Mouse (Mus musculus): ENCODE measurements around the gene Lck.

The Lck gene

DNA sequence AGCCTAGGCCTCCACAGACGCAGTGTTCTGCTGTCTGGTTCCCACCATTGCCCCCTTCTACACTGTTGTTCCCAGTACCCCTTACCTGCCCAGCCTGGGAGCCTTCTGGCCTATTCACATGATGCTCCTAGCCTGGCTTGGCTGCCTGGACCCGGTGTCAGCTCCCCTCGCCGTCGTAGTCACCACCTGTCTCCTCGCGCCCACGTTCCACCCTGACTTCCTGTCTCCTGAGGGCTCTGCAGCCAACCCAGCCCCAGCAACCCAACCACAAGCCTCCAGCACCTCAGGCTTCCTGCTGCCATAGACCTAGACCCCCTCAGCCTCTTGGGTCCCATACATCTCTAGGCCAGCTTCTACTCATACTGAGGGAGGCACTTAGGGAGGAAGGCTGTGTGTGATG is at the start of gene Lck:
Lck (minus strand) TSS at position 212 of the 400 bp plus-strand sequence.
- no peak for DNase-seq

DNA sequence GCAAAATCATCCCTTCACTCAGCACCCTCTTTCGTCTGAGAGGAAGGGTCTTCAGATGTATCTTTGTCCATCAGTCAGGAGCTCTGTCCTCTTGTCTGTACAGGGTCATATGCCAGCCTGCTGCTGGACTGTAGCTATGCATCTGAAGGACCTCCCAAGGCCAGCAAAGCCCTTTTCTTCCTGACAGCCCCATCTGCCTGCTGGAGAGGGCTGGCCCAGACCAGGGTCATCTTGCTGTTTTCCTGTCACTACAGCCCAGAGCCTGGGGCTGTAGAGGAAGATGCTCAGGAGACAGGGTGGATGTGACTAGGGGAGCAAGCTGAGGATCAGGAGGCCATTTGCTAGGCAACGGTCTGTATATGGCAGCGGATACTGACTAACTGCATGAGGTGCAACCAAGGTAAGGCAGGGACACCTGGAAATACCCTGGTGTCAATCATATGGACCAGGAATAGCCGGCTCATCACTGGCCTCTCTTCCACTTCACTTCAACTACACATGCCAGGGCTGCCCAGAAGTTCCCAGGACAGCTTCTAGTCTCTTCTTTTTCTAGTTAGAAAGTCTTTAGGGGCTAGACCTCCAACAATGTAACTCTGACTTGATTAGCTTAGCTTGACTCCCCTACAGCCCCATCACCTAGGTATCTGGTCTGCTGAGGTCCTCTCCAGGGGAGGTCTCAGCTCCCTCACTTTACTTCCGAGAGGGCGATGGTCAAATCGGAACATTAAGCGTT is 49.5 kb upstream of the Lck start:
- DNase-seq: no peak

DNA sequence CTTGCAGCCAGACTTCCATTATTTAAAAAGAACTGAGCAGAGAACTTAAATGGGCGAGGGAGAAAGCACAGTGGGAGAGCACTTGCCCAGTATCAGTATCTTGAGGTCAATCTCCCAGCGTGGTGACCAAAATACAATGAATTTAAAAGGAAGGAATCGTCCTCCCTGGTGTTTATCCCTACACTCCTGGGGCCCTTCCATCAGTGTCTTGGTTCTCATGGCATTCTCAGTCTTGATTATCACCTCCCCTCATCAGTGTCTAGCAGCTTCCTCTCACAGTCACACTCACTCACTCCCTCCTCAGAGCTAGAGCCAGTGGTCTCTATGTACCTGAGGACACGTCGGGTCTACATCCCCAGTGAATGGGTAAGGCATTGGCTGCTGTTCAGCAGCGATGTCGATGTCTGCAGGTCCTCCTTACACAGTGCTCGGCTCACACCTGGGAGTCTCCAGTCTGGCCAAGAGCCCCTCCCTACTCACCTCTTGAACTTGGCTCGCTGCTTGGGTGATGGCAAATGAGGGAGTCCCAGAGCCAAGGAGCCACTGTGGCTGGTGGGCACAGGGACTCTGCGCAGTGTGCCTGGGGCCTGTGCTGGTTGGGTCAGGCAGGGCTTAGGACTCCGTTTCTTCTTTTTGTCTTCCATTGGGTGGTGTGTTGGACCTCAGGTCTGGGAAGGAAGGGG is 48.8 kb upstream of the Lck start:
- no peak for DNase-seq

DNA sequence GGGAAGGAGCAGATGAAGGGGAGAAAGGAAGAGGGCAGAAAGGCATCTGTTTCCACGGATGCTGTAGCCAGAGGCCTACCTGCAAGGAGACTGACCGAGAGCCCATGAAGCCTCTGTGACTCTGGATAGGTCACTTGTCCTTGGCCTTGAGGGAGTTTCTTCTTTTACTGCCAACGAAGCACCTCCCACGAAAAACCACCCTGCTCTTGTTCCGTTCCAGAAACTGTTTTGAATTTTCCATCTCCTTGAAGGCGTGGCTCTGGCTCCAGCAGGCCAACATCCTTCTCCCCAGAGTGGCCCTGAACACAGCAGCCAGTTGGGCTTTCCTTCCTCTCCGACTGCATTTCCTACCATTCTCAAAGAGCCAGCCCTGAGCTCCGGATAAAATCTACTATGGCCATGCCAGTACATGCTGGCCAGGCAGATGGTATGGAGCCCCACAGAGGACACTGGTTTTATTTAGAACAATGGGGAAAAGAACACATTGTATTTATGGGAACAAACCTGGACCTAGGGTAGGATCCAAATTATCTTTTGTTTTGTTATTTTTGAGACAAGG is 47.9 kb upstream of the Lck start:
- DNase-seq: no peak

DNA sequence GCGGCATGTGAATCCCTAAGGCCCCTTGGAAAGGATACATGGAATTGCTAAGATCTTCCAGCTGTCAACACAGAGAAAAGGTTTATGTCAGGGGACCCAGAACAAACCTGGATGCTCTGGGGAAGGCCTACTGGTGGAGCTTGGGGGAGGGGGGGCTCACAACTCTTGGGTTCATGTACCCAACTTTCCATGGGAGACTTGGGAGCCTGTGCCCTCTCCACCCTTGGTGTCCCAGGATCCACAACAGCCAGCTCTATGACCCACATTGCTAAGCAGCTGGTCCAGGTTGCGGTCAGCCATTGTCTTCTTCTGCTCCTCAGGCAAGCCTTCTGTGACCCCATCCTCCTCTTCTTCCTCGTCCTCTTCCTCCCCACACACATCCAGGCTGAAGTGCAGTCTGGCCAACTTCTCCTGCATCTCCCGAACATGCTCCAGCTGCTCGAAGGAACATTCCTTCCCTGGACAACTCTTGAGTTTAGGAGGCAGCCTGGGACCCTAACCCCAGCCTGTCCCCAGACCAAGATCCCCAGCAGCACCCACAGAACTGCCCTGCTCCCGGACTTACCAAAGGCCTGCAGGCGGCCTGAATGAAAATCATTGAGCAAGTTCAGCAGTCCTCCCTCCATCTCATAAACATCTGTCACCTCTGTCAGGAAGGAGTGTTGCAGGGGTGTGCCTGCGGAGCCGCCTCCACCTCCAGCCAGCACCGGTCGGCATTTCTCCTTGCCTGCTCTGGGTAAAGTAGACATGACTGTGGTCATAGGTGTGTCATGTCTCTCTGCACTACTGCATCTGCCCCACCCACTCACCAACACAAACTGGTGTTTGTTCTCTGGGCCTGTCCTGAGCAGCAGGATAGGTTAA is 47.2 kb upstream of the Lck start:
- DNase-seq: no peak

DNA sequence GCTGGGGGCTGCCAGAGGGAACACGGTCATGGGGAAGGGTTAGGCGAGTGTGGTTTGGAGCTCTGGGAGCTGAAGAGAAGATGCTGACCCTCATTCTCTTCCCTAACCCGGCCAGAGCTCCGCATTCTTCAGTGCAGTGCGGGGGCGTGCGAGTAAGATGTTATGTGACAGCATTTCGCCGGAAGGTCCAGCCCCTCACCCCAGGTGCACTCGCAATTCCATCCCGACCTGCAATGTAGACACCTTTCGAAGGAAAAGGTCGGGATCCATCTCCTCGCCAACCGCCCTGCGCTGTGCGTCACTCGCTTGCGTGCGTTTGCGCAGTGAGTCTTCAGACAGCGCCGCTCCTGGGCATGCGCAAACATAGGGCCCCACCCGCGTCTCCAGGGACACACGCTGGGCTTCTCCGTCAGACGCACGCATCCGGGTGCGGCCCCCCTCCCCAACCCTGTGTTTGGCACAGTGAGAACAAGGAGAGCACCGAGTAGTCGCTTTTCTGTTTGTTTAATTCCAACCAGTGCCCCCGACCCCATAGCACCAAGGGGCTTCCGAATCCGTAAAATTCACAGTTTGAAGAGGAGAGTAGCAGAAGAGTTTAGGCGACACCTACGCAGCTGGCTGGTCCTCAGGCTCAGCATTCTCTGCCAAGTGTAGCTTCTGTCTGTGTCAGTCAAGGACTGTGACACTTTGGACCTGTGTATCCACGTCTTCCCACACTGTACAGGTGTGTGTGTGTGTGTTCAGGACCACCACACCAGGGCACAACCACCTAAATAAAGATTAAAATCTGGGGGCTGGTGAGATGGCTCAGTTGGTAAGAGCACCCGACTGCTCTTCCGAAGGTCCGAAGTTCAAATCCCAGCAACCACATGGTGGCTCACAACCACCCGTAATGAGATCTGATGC is 45.6 kb upstream of the Lck start, which contains the start of gene Iqcc:
Iqcc (minus strand) TSS at position 314 of the 906 bp plus-strand sequence.
- DNase-seq: peak; percentile 96

DNA sequence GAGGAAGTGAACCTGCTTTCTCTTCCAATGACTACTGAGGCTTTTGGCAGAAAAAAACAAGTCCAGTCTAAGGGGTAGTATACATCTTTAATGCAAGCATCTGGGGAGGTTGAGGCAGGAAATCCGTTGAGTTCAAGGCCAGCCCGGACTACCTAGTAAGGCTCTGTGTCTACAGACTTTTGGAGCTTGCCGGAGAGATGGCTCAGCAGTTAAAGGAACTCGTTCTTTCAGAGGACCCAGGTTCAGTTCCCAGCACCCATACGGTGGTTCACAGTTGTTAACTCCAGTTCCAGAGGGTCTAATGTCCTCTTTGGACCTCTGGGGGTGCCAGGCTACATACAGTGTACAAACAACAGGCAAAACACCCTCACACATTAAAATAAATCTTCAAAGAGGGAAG is 44.6 kb upstream of the Lck start:
- no peak for DNase-seq

DNA sequence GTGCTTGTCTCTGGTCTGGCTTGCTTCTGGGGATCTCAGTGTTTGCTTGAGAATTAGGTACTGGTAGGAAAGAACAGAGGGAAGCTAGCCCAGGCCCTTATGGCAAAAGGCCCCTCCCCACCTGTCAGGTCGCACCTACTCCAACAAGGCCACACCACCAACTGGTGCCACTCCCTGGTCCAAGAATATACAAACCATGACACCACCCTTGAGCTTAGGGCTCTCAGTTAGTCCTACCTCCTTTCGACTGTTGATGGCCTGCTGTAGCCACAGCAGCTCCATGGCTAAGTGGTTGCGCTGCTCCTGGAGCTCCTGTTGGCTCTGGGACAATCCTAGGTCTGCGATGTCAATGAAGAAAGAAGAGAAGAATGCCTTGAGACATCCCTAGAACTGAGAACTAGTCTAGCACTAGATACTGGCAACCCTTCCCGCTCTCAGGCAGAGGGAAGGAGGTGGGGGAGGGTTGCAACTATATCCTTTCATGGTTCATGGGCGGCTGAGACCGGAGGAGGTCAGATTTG is 43.7 kb upstream of the Lck start:
- DNase-seq: no peak

DNA sequence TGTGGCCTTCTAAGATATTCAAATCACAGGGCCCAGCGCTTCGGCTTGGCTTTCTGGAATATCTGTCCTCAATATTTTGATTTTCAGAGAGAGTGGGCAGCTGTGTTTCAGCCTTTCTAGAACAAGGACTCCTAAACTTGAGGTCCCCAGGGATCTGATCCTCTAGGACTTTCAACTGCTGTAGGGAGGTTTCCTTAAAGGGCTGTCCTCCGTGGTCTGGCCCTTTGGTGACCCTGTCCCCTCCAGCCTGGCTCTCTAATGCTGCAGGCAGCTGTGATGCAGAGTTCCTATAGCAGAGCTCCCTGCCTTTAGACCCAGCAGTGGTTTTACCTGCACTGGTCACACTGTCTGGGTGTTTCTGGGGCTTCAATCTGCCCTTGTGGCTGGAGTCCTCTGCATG is 43.2 kb upstream of the Lck start:
- no peak for DNase-seq

DNA sequence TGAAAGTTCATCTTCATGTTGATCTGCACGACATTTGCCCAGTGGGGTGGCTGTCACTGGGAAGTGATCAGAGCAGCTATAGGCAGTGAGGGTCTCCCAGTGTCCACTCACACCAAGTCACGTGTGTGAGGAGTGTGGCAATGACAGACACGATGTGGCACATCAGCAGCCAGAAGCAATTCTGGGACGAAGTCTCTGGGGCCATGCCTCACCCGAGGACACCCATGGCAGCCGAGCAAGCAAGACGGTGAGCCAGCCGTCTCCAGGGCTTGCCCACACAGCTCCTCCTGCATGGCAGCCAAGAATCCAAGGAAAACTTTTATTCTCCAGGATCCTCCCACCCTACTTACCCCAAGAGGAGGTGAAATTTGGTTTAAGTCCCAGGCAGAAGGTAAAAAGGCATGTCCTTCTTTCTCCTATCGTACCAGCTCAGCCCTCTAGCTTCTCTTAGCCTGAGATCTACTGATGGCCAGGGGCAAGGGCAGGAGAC is 42.4 kb upstream of the Lck start:
- no peak for DNase-seq

DNA sequence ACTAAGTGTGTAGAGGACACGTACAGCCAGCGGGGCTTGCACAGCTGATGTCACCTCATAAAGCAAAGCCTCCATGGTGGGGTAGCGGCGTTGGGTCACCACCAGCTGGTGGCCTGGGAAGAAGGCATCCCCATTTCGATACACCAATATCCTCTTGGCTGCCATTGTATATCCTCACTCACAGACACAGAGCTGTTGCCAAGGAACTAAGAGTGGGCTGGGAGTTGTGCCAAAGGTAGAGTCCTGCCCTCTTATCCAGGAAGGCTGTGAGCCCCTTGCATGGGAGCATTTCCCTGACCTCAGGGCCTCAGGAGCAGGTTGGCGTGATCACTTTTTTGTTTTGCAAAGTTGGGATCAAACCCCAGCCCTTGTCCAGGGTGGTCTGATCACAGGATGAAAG is 40.7 kb upstream of the Lck start, which contains the start of gene Dcdc2b:
Dcdc2b (minus strand) TSS at position 165 of the 400 bp plus-strand sequence.
- DNase-seq: no peak

DNA sequence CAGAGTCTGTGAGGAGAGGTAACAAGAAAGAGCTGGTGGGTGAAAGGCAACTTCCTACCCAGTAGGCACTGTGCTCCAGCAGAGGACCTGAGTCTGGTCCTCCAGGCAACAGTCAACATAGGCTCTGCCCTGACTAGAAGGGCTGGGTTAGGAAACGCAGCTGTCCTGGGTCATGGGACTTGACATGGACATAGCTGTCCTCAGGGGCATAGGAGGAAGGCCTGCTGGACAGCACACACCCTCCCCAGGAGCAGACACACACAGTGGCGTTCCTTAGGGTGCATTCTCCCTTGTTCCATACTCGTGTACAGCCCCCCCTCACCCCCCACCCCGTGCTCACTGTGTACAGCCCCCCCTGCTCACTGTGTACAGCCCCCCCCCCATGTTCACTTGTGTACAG is 37.0 kb upstream of the Lck start:
- no peak for DNase-seq

DNA sequence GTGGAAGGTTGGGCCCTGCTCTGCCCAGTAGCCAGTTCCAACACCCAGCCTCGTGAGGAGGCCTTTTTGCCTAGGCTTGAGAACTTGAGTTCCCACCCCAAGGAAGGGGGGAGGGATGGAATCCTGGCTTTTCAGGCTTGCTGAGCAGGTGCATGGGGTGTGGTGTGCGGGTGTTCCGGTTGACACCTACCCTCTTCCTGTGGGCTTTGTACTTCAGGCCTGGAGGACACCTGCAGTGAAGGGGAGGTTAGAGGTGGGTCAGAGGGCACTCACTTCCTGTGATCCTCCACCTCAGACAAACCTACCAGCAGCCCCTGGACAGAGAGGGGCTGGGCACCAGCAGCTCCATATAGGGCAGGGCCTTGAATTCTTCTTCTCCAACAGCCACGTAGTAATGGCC is 36.6 kb upstream of the Lck start:
- DNase-seq: no peak

DNA sequence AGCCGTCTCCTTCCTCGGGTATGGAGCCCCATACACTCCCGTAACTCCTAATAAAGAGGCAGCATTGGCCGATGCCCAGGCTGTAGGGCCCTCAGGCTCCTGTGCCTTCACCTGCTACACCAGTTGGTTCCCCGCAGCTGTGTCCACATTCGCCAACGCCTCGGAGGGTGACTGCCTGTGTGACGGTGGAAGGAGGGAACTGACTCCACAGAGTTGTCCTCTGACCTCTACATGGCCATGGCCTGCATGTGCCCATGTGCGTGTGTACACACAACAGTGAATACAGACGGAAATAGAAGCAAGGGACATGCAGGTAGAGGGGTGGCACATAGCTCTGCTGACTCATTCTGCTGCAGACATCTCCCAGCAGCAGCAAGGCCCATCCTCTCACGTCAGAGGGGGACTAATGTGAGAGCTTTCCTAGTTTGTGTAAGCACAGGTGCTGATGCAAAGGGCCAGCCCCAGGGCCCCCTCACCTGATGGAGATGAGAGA is 35.7 kb upstream of the Lck start:
- no peak for DNase-seq

DNA sequence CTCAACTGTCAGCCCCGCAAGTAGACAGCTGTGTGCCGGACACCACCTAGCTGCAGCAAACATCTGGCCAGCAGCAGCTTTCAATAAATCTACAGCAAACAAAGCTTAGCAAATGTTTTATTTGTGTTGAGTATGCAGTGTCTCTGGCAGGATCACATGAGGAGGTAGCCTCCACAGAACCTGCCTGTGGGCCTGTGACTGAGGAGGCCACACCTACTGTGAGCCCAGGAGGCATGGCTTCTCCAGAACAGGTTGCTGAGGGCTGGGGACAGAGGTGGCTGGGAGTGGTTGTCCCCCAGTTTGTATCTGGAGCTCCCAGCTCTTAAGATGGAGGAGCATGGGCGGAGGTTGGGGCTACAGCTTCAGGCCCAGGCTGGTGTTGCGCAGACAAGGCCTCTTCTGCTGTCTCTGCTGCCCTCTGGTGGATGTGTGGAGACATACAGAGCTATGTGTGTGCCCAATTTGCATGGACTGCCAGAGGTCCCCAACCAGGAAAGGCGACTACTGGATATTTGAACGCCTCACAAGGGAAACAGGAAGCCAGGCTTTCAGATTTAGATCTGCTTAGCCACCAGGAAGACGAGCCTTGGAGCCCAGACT is 35.1 kb upstream of the Lck start:
- DNase-seq: peak; percentile 90

DNA sequence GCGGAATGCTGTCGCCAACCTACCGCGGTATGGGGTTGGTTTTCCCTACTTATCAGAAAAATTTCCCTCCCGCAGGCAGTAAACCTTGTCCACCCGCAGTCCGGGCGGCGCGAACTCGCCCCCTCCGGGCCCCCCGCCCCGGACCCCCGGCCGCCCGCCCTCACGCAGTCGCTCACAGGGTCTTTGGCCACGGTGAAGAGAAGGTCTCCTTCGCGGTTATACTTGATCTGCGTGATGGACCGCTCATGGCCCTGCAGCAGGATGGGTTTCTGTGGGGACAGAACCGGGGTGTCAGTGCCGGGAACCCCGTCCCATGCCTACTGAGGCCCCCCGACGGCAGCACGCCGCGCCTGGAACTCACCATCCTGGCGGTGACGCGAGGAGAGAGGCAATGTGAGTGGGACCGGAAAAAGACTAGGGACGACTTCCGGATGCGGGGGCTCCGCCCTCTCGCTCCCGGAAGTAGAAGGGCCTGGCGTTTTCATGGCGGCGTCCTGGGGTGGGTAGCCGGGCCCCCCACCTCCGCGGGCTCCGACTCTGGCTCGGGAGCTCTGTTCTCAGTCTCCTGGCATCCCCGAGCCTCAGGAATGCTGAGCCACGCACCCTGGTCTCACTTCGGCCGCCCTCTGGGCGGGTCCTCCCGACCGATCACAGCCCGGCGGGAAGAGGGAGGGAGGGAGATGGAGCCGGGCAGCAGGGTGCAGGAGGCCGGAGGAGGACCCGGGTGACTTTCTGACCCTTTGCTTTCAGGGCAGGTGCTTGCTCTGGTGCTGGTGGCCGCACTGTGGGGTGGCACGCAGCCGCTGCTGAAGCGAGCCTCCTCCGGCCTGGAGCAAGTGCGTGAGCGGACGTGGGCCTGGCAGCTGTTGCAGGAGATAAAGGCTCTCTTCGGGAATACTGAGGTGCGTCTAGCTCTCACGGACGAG is 27.1 kb upstream of the Lck start, which contains the start of the genes Eif3i and Tmem234:
Eif3i (minus strand) TSS at position 416 of the 926 bp plus-strand sequence.
Tmem234 (plus strand) TSS at position 436 of the 926 bp plus-strand sequence.
- peak; percentile 92 for DNase-seq

DNA sequence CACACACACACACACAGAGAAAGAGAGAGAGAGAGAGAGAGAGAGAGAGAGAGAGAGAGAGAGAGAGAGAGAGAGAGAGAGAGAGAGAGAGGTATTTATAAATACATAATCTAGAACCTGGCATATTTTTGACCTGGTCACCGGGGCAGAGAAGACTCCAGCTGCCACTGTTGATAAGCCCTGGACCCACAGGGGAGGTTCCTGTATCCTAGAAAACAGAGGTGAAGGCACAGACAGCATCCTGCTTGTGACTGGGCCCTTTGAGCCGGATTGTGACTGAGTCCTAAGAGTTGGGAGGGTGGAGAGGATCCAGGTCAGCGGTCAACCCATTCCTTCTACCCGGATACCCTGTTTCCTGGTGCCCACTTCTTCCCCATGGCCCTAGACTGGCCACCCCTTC is 15.4 kb upstream of the Lck start:
- DNase-seq: no peak

DNA sequence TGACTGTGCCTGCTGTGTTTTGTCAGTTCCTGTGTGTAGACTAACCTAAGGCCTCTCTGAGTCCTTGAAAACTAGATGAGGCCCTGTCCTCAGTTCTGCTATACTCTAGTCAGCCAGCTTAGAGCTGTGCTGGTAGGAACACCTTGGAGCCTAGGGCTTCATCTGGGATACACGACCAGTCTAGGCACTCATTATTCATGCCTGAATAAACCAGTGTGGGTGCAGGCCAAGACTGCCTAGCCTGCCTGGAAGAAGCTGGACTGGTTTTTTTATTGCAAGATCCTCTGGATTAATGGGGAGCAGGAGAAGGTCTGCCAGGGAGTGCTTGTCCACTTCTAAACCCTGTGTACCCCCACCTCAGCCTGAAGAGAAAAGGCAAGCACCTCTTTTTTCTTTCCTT is 13.5 kb upstream of the Lck start:
- no peak for DNase-seq

DNA sequence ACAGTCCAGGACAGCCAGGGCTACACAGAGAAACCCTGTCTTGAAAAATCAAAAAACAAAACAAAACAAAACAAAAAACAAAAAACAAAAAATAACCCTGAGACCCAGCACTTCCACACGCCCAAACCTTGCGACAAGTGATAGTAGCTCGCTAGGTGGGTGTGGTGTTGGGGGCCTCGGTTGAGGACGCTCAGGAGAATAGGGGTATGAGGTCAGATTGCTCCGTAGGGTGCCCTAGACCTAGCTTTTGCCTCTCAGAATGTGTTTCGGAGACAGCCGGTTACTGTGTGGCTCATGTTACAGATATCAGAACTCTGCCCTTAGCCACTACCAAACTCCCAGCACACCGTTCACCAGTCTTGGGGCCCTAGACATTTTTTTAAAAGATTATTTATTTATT is 12.3 kb upstream of the Lck start:
- DNase-seq: no peak
